Mouse (Mus musculus): ENCODE data around the gene Prss36.

The Prss36 gene

GRCm38 (mm10) chr7:127936216-127936884, 10.2 kb downstream of the Prss36 start:
- in situ Hi-C loops (cut with MboI; ENCODE audit: low pct_unique_long_range_greater_than_20kb in 1 of 2, low sequenced_read_pairs in 2 of 2, unreplicated experiment in 1 of 2): no loop called here

GRCm38 (mm10) chr7:127935748-127936159, 10.8 kb downstream of the Prss36 start:
- in situ Hi-C loops (cut with MboI; ENCODE audit: low pct_unique_long_range_greater_than_20kb in 1 of 2, low sequenced_read_pairs in 2 of 2, unreplicated experiment in 1 of 2): no loop called here

GRCm38 (mm10) chr7:127935028-127935722, 11.3 kb downstream of the Prss36 start:
- in situ Hi-C loops (cut with MboI; ENCODE audit: low pct_unique_long_range_greater_than_20kb in 1 of 2, low sequenced_read_pairs in 2 of 2, unreplicated experiment in 1 of 2): no loop called here

- in situ Hi-C loops (cut with MboI; ENCODE audit: low pct_unique_long_range_greater_than_20kb in 1 of 2, low sequenced_read_pairs in 2 of 2, unreplicated experiment in 1 of 2): no loop called here
Measured at GRCm38 (mm10) chr7:127934075-127934474, 12.4 kb downstream of the Prss36 start.

GRCm38 (mm10) chr7:127932273-127933031, 14.1 kb downstream of the Prss36 start:
- in situ Hi-C loops (cut with MboI; ENCODE audit: low pct_unique_long_range_greater_than_20kb in 1 of 2, low sequenced_read_pairs in 2 of 2, unreplicated experiment in 1 of 2): no loop called here

GRCm38 (mm10) chr7:127931351-127932135, 15.0 kb downstream of the Prss36 start:
- in situ Hi-C loops (cut with MboI; ENCODE audit: low pct_unique_long_range_greater_than_20kb in 1 of 2, low sequenced_read_pairs in 2 of 2, unreplicated experiment in 1 of 2): no loop called here

- in situ Hi-C loops (cut with MboI; ENCODE audit: low pct_unique_long_range_greater_than_20kb in 1 of 2, low sequenced_read_pairs in 2 of 2, unreplicated experiment in 1 of 2): no loop called here
Measured at GRCm38 (mm10) chr7:127930636-127931035, 15.9 kb downstream of the Prss36 start.

GRCm38 (mm10) chr7:127929923-127930322, 16.6 kb downstream of the Prss36 start, which contains the start of gene Prss8:
Gene Prss8, minus strand, starts transcription at chr7:127930104.
- in situ Hi-C loops (cut with MboI; ENCODE audit: low pct_unique_long_range_greater_than_20kb in 1 of 2, low sequenced_read_pairs in 2 of 2, unreplicated experiment in 1 of 2): no loop called here

GRCm38 (mm10) chr7:127928596-127928995, 17.9 kb downstream of the Prss36 start:
- in situ Hi-C loops (cut with MboI; ENCODE audit: low pct_unique_long_range_greater_than_20kb in 1 of 2, low sequenced_read_pairs in 2 of 2, unreplicated experiment in 1 of 2): no loop called here

GRCm38 (mm10) chr7:127927726-127928125, 18.8 kb downstream of the Prss36 start:
- in situ Hi-C loops (cut with MboI; ENCODE audit: low pct_unique_long_range_greater_than_20kb in 1 of 2, low sequenced_read_pairs in 2 of 2, unreplicated experiment in 1 of 2): no loop called here

GRCm38 (mm10) chr7:127926846-127927245, 19.7 kb downstream of the Prss36 start:
- in situ Hi-C loops (cut with MboI; ENCODE audit: low pct_unique_long_range_greater_than_20kb in 1 of 2, low sequenced_read_pairs in 2 of 2, unreplicated experiment in 1 of 2): no loop called here

GRCm38 (mm10) chr7:127926066-127926465, 20.5 kb downstream of the Prss36 start:
- in situ Hi-C loops (cut with MboI; ENCODE audit: low pct_unique_long_range_greater_than_20kb in 1 of 2, low sequenced_read_pairs in 2 of 2, unreplicated experiment in 1 of 2): no loop called here

GRCm38 (mm10) chr7:127925252-127925651, 21.3 kb downstream of the Prss36 start:
- in situ Hi-C loops (cut with MboI; ENCODE audit: low pct_unique_long_range_greater_than_20kb in 1 of 2, low sequenced_read_pairs in 2 of 2, unreplicated experiment in 1 of 2): no loop called here

GRCm38 (mm10) chr7:127923714-127924113, 22.8 kb downstream of the Prss36 start:
- in situ Hi-C loops (cut with MboI; ENCODE audit: low pct_unique_long_range_greater_than_20kb in 1 of 2, low sequenced_read_pairs in 2 of 2, unreplicated experiment in 1 of 2): no loop called here

GRCm38 (mm10) chr7:127922451-127923275, 23.9 kb downstream of the Prss36 start:
- in situ Hi-C loops (cut with MboI; ENCODE audit: low pct_unique_long_range_greater_than_20kb in 1 of 2, low sequenced_read_pairs in 2 of 2, unreplicated experiment in 1 of 2): no loop called here

- in situ Hi-C loops (cut with MboI; ENCODE audit: low pct_unique_long_range_greater_than_20kb in 1 of 2, low sequenced_read_pairs in 2 of 2, unreplicated experiment in 1 of 2): no loop called here
Measured at GRCm38 (mm10) chr7:127921516-127921915, 25.0 kb downstream of the Prss36 start.

GRCm38 (mm10) chr7:127919290-127919689, 27.2 kb downstream of the Prss36 start:
- in situ Hi-C loops (cut with MboI; ENCODE audit: low pct_unique_long_range_greater_than_20kb in 1 of 2, low sequenced_read_pairs in 2 of 2, unreplicated experiment in 1 of 2): no loop called here

- in situ Hi-C loops (cut with MboI; ENCODE audit: low pct_unique_long_range_greater_than_20kb in 1 of 2, low sequenced_read_pairs in 2 of 2, unreplicated experiment in 1 of 2): no loop called here
Measured at GRCm38 (mm10) chr7:127918203-127918602, 28.3 kb downstream of the Prss36 start.

Measured in mouse embryonic stem cell (cell line).